Mouse (Mus musculus): ENCODE data around the gene Ldlr.
"Not testable (repeated sequence)": the region's sequence is repeated elsewhere in the genome, so short reads cannot be mapped to it uniquely, and the experiment has no call there.

DNA sequence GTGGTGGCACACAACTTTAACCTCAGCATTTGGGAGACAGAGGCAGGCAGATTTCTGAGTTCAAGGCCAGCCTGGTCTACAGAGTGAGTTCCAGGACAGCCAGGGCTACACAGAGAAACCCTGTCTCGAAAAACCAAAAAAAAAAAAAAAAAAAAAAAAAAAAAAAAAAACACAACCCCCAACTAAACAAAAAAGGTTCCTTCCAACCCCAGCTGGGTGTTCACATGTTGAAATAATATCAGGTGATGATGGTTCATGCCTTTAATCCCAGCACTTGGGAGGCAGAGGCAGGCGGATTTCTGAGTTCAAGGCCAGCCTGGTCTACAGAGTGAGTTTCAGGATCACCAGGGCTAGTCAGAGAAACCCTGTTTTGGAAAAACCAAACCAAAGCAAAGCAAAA, 63.0 kb downstream of the Ldlr start:
- TF ChIP-seq CTCF (IDR thresholded peaks at IDR 0.05; ENCODE audit: borderline replicate concordance, extremely low read depth, insufficient read depth, insufficient read length); POLR2A (IDR thresholded peaks at IDR 0.05; ENCODE audit: borderline replicate concordance, extremely low read depth, insufficient read depth, insufficient read length, poor library complexity, severe bottlenecking): not testable (repeated sequence)
